Mouse (Mus musculus) CH12.LX (cell line): ENCODE results near the gene Tgm1. TPM values are rescaled to one million over a fixed set of nuclear protein-coding genes. Genes with fewer than 3 reads are reported as not detected.

Source experiments
- DNase-seq: peaks from one replicate; pipeline ENCODE4 v3.0.0-alpha.2; 2013; ENCODE audit errors: extremely low read depth
- H3K27ac ChIP-seq: 2 replicates; pipeline ENCODE4 v1.5.1; 2012; ENCODE audit warnings: low read depth, mild to moderate bottlenecking, control low read depth, moderate library complexity; ENCODE audit not compliant: insufficient read depth
- H3K27me3 ChIP-seq: replicated peaks from 2 replicates; pipeline ENCODE3; 2012; ENCODE audit warnings: inconsistent platforms
- H3K36me3 ChIP-seq, 2 experiments: replicated peaks in 1 of 2; 2 replicates each; pipeline versions ENCODE3 to v1.6.1; 2012; ENCODE audit warnings: inconsistent platforms in 1 of 2, low read length in 1 of 2, mild to moderate bottlenecking in 1 of 2, mixed read lengths in 1 of 2, moderate library complexity in 1 of 2; ENCODE audit not compliant: control insufficient read depth in 1 of 2, insufficient read depth in 1 of 2
- H3K4me1 ChIP-seq, 2 experiments: 2 replicates each; pipeline ENCODE4 v1.6.1; 2012; ENCODE audit warnings: inconsistent platforms in 1 of 2, moderate library complexity in 1 of 2; ENCODE audit not compliant: insufficient read depth in 2 of 2, control insufficient read depth in 1 of 2
- H3K4me2 ChIP-seq: 2 replicates; pipeline ENCODE4 v1.6.1; 2012; ENCODE audit warnings: low read depth, mild to moderate bottlenecking, control low read depth; ENCODE audit not compliant: poor library complexity, insufficient read depth, severe bottlenecking
- H3K4me3 ChIP-seq, 3 experiments: fragments of 150-350 bp in 1 of 3; sonication (generic) in 1 of 3; replicated peaks in 1 of 3; 2 replicates each; pipeline versions ENCODE3 to v1.5.1; 2011 to 2012; ENCODE audit warnings: low read depth in 2 of 3, low read length in 2 of 3, mild to moderate bottlenecking in 2 of 3, moderate library complexity in 2 of 3, control low read depth in 1 of 3, improper control_type of control experiment in 1 of 3, inconsistent platforms in 1 of 3, mixed read lengths in 1 of 3; ENCODE audit not compliant: poor library complexity in 1 of 3
- H3K79me2 ChIP-seq: replicated peaks from 2 replicates; pipeline ENCODE4 v1.6.1; 2012; ENCODE audit warnings: mild to moderate bottlenecking, moderate library complexity; ENCODE audit not compliant: control insufficient read depth, poor library complexity, insufficient read depth, severe bottlenecking; ENCODE audit errors: extremely low read depth
- H3K9ac ChIP-seq: 2 replicates; pipeline ENCODE4 v1.6.1; 2012; ENCODE audit warnings: low read depth, mild to moderate bottlenecking, control low read depth, moderate library complexity; ENCODE audit not compliant: insufficient read depth
- H3K9me3 ChIP-seq: replicated peaks from 2 replicates; pipeline ENCODE3; 2012; ENCODE audit warnings: low read length, inconsistent platforms, mixed read lengths
- BHLHE40 ChIP-seq: IDR thresholded peaks from 2 replicates; pipeline ENCODE4 v1.6.1; 2011; ENCODE audit warnings: mild to moderate bottlenecking, low read depth, low read length, improper control_type of control experiment
- CHD1 ChIP-seq: IDR thresholded peaks from 2 replicates; pipeline ENCODE4 v1.6.1; 2012; ENCODE audit warnings: low read depth, low read length, improper control_type of control experiment, inconsistent platforms
- E2F4 ChIP-seq: IDR thresholded peaks from 2 replicates; pipeline ENCODE4 v1.6.1; 2011; ENCODE audit warnings: low read depth, low read length, improper control_type of control experiment; ENCODE audit not compliant: insufficient replicate concordance
- ELF1 ChIP-seq: IDR thresholded peaks from 2 replicates; pipeline ENCODE4 v1.6.1; 2014; ENCODE audit warnings: low read depth, mild to moderate bottlenecking, inconsistent platforms, low read length, improper control_type of control experiment
- ETS1 ChIP-seq: conservative IDR thresholded peaks from 2 replicates; pipeline ENCODE4 v1.6.1; 2012; ENCODE audit warnings: low read depth, mild to moderate bottlenecking, inconsistent platforms, low read length, improper control_type of control experiment, moderate library complexity
- IRF4 ChIP-seq: IDR thresholded peaks from 2 replicates; pipeline ENCODE4 v1.6.1; 2014; ENCODE audit warnings: low read depth, mild to moderate bottlenecking, inconsistent platforms, low read length, improper control_type of control experiment
- JUND ChIP-seq: conservative IDR thresholded peaks from 2 replicates; pipeline ENCODE4 v1.6.1; 2011; ENCODE audit warnings: low read depth, low read length, improper control_type of control experiment
- KAT2A ChIP-seq: IDR thresholded peaks from 2 replicates; pipeline ENCODE4 v1.6.1; 2012; ENCODE audit warnings: low read length, improper control_type of control experiment, inconsistent platforms; ENCODE audit not compliant: insufficient replicate concordance
- MAFK ChIP-seq: IDR thresholded peaks from 2 replicates; pipeline ENCODE4 v1.6.1; 2011; ENCODE audit warnings: low read length, improper control_type of control experiment; ENCODE audit not compliant: insufficient replicate concordance
- MAX ChIP-seq: IDR thresholded peaks from 2 replicates; pipeline ENCODE4 v1.6.1; 2011; ENCODE audit warnings: low read length, improper control_type of control experiment
- MEF2A ChIP-seq: IDR thresholded peaks from 2 replicates; pipeline ENCODE4 v1.6.1; 2014; ENCODE audit warnings: low read depth, mild to moderate bottlenecking, inconsistent platforms, low read length, improper control_type of control experiment, borderline replicate concordance
- POLR2A ChIP-seq: IDR thresholded peaks from 2 replicates; pipeline ENCODE4 v1.6.1; 2011; ENCODE audit warnings: low read depth, mild to moderate bottlenecking, improper control_type of control experiment, low read length
- RCOR1 ChIP-seq: conservative IDR thresholded peaks from 2 replicates; pipeline ENCODE4 v1.6.1; 2012; ENCODE audit warnings: low read depth, mild to moderate bottlenecking, inconsistent platforms, low read length, improper control_type of control experiment
- SMC3 ChIP-seq: IDR thresholded peaks from 2 replicates; pipeline ENCODE4 v1.6.1; 2011; ENCODE audit warnings: low read depth, low read length, improper control_type of control experiment
- TCF12 ChIP-seq: IDR thresholded peaks from 2 replicates; pipeline ENCODE4 v1.6.1; 2014; ENCODE audit warnings: low read depth, mild to moderate bottlenecking, inconsistent platforms, low read length, improper control_type of control experiment
- dilution Hi-C: fragments of 300-500 bp; cut with MboI; formaldehyde crosslinking; loops from 2 replicates; pipeline ENCODE4 v1.14.3; 2020; ENCODE audit warnings: low sequenced_read_pairs; ENCODE audit not compliant: extremely low pct_unique_long_range_greater_than_20kb, extremely low pct_ligation_motif_present
- in situ Hi-C: fragments of 300-500 bp; cut with MboI; formaldehyde crosslinking; loops from 3 replicates; pipeline ENCODE4 v1.14.3; 2019; ENCODE audit warnings: low sequenced_read_pairs, low pct_ligation_motif_present, low pct_unique_long_range_greater_than_20kb, mixed read lengths
- polyA plus RNA-seq: library from polyadenylated mRNA; unstranded; fragments of >175 nt; gene quantifications from 2 replicates; pipeline ENCODE4 v1.2.1, GENCODE M21; 2012; ENCODE audit warnings: low read depth; ENCODE audit not compliant: insufficient read length
- total RNA-seq, 2 experiments: library from RNA; depleted of rRNA; stranded (reverse); fragments of 300-350 nt in 1 of 2; fragments of >200 nt in 1 of 2; gene quantifications; 2 replicates each; pipeline ENCODE4 v1.2.3; 2012 to 2014

The Tgm1 gene
- total and polyA plus RNA-seq, 3 experiments: 0.07 to 0.14 TPM; not detected in 1

GRCm38 (mm10) chr14:55706051-55706600, 7.6 kb downstream of the Tgm1 start:
- no peak overlapping the region for H3K4me3 ChIP-seq
- H3K79me2 ChIP-seq: no peaks in the 10 kb centered on the region
- no peaks in the 10 kb centered on the region for H3K9me3 ChIP-seq
- no peak for DNase-seq
- H3K36me3 ChIP-seq: no peaks in the 10 kb centered on the region
- no peak overlapping the region for H3K9ac ChIP-seq
- no peak overlapping the region for H3K4me2 ChIP-seq
- peaks cover 0 to under 1% of the 10 kb centered on the region in 2 experiments; a peak in 2 of 4 replicates for H3K4me1 ChIP-seq
- in situ Hi-C loops: no loop called here
- no peak overlapping the region for H3K27ac ChIP-seq
- H3K27me3 ChIP-seq: peaks cover 2% of the 10 kb centered on the region
- TF ChIP-seq ETS1 (no peak), SMC3 (no peak), KAT2A (no peak), BHLHE40 (no peak), CHD1 (no peak), MAX (no peak), MEF2A (no peak)
- dilution Hi-C loops: no loop called here

GRCm38 (mm10) chr14:55702761-55703160, 11.0 kb downstream of the Tgm1 start:
- no peak overlapping the region for H3K4me2 ChIP-seq
- no peaks in the 10 kb centered on the region for H3K27me3 ChIP-seq
- no peaks in the 10 kb centered on the region for H3K79me2 ChIP-seq
- no peak for DNase-seq
- TF ChIP-seq TCF12 (no peak), MAX (no peak), POLR2A (no peak), IRF4 (no peak), RCOR1 (no peak), ETS1 (no peak), JUND (no peak), E2F4 (no peak), BHLHE40 (no peak), SMC3 (no peak), MAFK (no peak), ELF1 (no peak)
- H3K27ac ChIP-seq: no peak overlapping the region
- in situ Hi-C loops: no loop called here
- H3K4me1 ChIP-seq: peaks cover 0 to 3% of the 10 kb centered on the region in 2 experiments; a peak in 2 of 4 replicates
- no peak overlapping the region for H3K9ac ChIP-seq
- dilution Hi-C loops: no loop called here
- H3K36me3 ChIP-seq: no peaks in the 10 kb centered on the region
- H3K9me3 ChIP-seq: no peaks in the 10 kb centered on the region
- no peak overlapping the region for H3K4me3 ChIP-seq
